In genomic region chr9:59458997-59459510, GRCm38 (mm10) we compare ENCODE assay signal across 10 mouse cellular contexts. TPM values are rescaled to one million over a fixed set of nuclear protein-coding genes. Genes with fewer than 3 reads are reported as not detected.
DNase-seq lines count a peak whose midpoint lies in the region; ATAC-seq lines count a peak whose summit lies in the region.
"Had no signal": no experiment of that assay in that cellular context is flagged by ENCODE, and none has a peak within 500 bp of the region (broad histone marks: within the 10 kb centered on the region; RNA-seq: fewer than 3 reads in every experiment).

No protein-coding gene starts in this region.

- 79% methylated on average over 4 of the region's 4 CpGs for WGBS in forebrain, embryonic 12.5 days
- 79% methylated on average over 4 of the region's 4 CpGs for WGBS in hindbrain, embryonic 10.5 days

- H3K9ac ChIP-seq in forebrain, embryonic 12.5 days = no peak overlapping the region

- no peak overlapping the region for H3K27ac ChIP-seq in forebrain, embryonic 12.5 days
- H3K27ac ChIP-seq in hindbrain, embryonic 10.5 days = no peak overlapping the region

- no peak overlapping the region for H3K4me2 ChIP-seq in forebrain, embryonic 12.5 days

- intact Hi-C loops in gastrocnemius, postnatal 14 days (cut with DNase I; ENCODE audit: low total_unique reads) = no loop called here

- H3K36me3 ChIP-seq in forebrain, embryonic 12.5 days (replicated peaks) = 0 out of 2 replicates have a peak, but pooled peaks cover 7% of the 10 kb centered on the region
- peaks cover 12% of the 10 kb centered on the region; the same call in 1 of the 2 replicates for H3K36me3 ChIP-seq in hindbrain, embryonic 10.5 days

- H3K4me3 ChIP-seq in forebrain, embryonic 12.5 days (replicated peaks) = no peak overlapping the region
- no peak overlapping the region for H3K4me3 ChIP-seq in hindbrain, embryonic 10.5 days

- no peaks in the 10 kb centered on the region for H3K9me3 ChIP-seq in forebrain, embryonic 12.5 days
- H3K9me3 ChIP-seq in hindbrain, embryonic 10.5 days = no peaks in the 10 kb centered on the region

- DNase-seq in adrenal gland, postnatal 36 days = peak; percentile 8 to 25
- DNase-seq in adrenal gland, adult 18-20 months (ENCODE audit: low spot score in 2 of 2) = no peak
- DNase-seq in layer of hippocampus, adult 11-12 months (ENCODE audit: low spot score) = peak; percentile 12
- DNase-seq in layer of hippocampus, postnatal 25 days (ENCODE audit: extremely low spot score in 1 of 2, low spot score in 1 of 2) = no peak
- peak; percentile 38 for DNase-seq in 3T3-L1 (ENCODE audit: low read depth, low spot score)
- DNase-seq in gastrocnemius, postnatal 14 days = peak; percentile 9
- no peak for DNase-seq in hindbrain, embryonic 10.5 days (ENCODE audit: low spot score)
- DNase-seq: B cell, adult 2 months; lung, postnatal 14 days had no signal

- H3K27me3 ChIP-seq in forebrain, embryonic 12.5 days = no peaks in the 10 kb centered on the region
- no peaks in the 10 kb centered on the region for H3K27me3 ChIP-seq in hindbrain, embryonic 10.5 days (ENCODE audit: insufficient read depth, poor library complexity, severe bottlenecking)

- ATAC-seq in forebrain, embryonic 12.5 days (ENCODE audit: low FRiP score) = no peak

- no peaks in the 10 kb centered on the region for H3K4me1 ChIP-seq in forebrain, embryonic 12.5 days
- peaks cover 5% of the 10 kb centered on the region for H3K4me1 ChIP-seq in hindbrain, embryonic 10.5 days (replicated peaks)

RNA-seq across cellular contexts. Expression of gene Arih1, which starts 27.4 kb away (rescaled TPM):
- total RNA-seq in adrenal gland, postnatal 36 days (2021) = 100 to 1,000 TPM; 122 to 130 TPM
- total RNA-seq in adrenal gland, adult 18-20 months (2021) = 100 to 1,000 TPM; 113 to 143 TPM
- total RNA-seq in layer of hippocampus, postnatal 25 days (2021) = 100 to 1,000 TPM in 1 of 2 experiments, 10 to 100 TPM in 1; 97.3 to 100 TPM
- total RNA-seq in gastrocnemius, postnatal 14 days (2021) = 10 to 100 TPM; 77.7 to 82.2 TPM
- polyA plus RNA-seq in forebrain, embryonic 12.5 days (2016; fragmentation: Nextera tagmentation; extraction: Ambion mirVana) = 20.7 and 27.1 TPM in 2 replicates
- 15.1 and 16.8 TPM in 2 replicates for polyA plus RNA-seq in hindbrain, embryonic 10.5 days (2016; fragmentation: Nextera tagmentation; extraction: Ambion mirVana)

Comparison
In these comparisons a context has a peak if more than half of its experiments do, and no peak if none do; other contexts are left out.
1. DNase-seq: peak in adrenal gland, postnatal 36 days (2 of 2), layer of hippocampus, adult 11-12 months (single experiment), 3T3-L1 (single experiment) and gastrocnemius, postnatal 14 days (single experiment); none in adrenal gland, adult 18-20 months (0 of 2), layer of hippocampus, postnatal 25 days (0 of 2) and hindbrain, embryonic 10.5 days (single experiment).